Mouse (Mus musculus) frontal cortex, postnatal 14 days (tissue): ENCODE results near the gene Slc6a11.

Experiments used
- DNase-seq, 2 experiments: peaks; one replicate each; pipeline ENCODE4 v3.0.0; 2022; ENCODE audit warnings: low spot score in 2 of 2

Slc6a11 gene

GRCm38 (mm10) chr6:114178141-114178540 lies 47.1 kb downstream of the Slc6a11 start:
- no peak for DNase-seq

DNA sequence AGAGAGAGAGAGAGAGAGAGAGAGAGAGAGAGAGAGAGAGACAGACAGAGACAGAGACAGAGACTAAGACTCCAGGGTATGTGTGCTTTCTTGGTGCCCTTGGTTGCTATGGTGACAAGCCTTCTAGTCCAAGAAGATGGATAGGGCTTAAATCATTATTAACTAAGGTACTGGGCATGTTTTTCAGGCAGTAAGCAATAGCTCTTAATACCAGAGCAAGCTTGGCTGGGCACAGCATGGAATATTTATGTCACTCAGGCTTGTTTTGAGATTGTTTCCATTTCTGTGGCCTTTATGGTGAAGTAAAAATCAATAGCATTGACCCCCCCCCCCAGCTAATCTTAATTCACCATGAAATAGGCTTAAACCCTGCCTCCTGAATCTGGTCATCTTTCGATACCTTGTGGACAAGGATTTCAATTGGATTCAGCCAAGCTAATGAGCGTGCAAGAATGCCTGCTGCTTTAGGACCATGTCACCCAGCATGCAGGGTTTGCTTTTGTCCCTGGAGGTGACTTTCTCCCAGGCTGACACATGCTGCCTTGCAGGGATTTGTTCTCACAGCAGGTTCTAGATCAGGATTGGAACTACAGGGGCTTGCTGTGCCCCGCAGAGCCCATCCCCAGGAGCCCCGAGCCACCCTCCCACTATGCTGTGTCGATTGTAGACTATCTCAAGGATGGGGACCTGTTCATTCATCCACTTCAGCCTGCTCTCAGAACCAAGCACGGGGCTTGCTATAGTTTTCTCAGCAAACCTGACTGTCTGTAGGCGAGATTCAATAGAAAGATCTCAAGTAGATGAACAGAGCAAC lies 51.5 kb downstream of the Slc6a11 start:
- DNase-seq = no peak

DNA sequence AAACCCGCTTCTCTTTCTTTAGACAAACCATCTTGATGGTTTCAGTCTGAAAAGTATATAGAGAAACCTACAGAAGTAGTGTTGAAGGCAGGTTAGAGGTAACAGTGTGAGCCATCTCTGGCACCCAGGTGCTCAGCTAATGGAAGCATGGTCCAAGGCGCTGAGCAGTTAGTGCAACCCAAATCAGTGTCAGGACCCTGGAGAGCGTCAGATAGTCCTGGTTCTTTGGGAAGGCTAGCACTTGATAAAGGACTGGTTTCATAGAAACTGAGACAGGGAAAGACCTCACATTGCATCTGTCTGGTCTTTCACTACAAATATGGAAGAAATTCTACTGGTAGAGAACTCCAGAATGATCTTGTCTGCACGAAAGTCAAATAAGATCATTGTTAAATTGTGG lies 56.1 kb downstream of the Slc6a11 start:
- no peak for DNase-seq

- DNase-seq = peak in 1 of 2 experiments; percentile 27
Observed at GRCm38 (mm10) chr6:114188869-114189268, 57.8 kb downstream of the Slc6a11 start.

GRCm38 (mm10) chr6:114195998-114196397 lies 65.0 kb downstream of the Slc6a11 start:
- no peak for DNase-seq

GRCm38 (mm10) chr6:114199200-114199845 lies 68.3 kb downstream of the Slc6a11 start:
- DNase-seq = no peak

GRCm38 (mm10) chr6:114204557-114204956 lies 73.5 kb downstream of the Slc6a11 start:
- DNase-seq = no peak

GRCm38 (mm10) chr6:114208296-114208695 lies 77.3 kb downstream of the Slc6a11 start:
- no peak for DNase-seq

DNA sequence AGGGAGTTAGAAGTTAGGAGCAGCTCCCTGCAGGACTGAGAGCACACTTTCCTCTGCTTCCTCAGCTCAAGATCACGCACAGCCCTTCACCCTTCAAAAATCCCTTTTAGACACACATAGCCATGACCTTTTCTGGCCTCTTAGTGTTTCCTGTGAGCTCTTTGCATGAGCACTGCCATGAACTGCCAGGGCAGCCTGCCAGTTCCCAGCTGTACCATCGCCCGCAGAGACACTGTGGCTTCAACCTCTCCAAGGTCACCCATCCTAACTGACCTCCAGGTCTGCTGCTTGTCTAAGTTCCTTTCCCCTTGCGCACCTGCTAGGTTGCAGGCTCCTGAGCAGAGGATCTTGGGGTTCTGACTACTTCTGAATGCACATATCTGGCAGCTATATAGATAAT lies 83.4 kb downstream of the Slc6a11 start:
- no peak for DNase-seq

GRCm38 (mm10) chr6:114216741-114217414 lies 85.8 kb downstream of the Slc6a11 start:
- peak; percentile 28 to 51 for DNase-seq

GRCm38 (mm10) chr6:114224399-114224798 lies 93.4 kb downstream of the Slc6a11 start:
- peak in 1 of 2 experiments; percentile 51 for DNase-seq

GRCm38 (mm10) chr6:114227378-114227777 lies 96.3 kb downstream of the Slc6a11 start:
- DNase-seq = no peak

DNA sequence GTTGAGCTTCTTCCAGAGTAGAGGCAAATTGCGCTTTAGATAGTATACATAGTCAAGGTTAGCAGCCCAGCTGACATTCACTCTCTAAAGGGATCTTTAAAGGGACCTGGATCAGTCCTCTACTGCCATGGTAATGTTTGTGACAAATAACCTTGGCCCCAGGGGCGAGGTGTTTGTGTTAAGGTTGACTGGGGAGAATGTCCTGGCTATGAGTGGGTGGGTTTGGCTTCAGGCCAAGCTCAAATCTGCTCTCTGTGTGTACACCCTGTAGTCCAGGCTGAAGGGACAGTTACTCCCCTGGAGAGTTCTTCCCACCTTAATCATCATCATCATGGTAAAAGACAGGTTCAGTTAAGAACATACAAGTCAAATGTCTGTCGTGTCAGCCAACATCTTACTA lies 97.2 kb downstream of the Slc6a11 start:
- DNase-seq = no peak

DNA sequence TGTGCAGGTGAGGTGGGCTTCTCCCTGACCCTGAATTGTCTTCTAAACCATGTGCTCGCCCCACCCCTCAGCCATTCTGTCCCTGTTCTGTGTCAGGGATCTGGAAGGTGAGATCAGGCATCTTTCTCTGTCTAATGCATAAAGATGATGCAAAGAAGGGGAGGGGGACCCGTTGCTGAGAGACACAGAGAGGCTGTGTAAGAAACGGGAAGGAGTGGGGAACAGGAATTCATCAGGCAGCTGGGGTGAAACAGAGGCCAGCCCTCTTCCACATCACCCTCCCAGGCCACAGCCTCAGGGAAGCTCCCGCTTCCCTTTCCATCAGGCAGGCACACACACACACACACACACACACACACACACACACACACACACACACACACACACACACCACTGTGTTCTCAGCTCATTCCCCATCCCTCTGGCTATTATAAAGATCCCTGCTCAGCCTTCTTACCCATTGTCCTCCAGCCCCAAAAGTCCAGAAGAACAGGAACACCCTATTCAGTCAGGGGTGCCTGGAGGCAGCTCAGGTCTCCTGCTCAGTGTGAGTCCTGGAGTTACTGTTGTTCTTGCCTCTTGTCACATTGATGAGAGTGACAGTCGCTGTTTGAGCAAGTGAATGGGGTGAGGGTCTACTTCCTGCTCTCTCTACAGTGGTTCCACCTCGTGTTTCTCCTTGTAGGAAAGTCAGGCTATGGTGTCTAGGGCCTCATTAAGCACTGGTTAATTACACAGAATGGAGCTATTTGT lies 108.0 kb downstream of the Slc6a11 start:
- no peak for DNase-seq

- no peak for DNase-seq
Observed at GRCm38 (mm10) chr6:114245665-114246064, 114.6 kb downstream of the Slc6a11 start.

DNA sequence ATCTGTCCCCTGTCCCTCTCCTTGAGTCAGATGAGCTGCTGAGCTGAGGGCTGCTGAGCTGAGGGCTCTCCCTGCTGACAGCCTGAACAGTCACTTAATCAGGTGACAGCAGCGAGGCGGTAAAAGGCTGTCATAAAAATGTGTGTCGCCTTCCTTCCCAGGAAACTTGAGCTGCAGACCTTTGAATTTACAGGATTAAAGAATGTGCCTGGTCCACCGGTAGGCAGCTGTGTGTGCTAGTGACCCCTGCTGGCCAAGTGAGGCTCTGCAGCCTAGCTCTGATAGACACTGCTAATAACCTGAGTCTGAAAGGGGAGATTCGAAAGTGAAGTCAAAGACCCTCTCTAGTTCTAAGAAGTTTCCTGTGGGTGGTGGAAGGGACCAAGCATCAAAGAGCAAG lies 119.3 kb downstream of the Slc6a11 start:
- DNase-seq = peak; percentile 59 to 81

- peak; percentile 44 to 54 for DNase-seq
Observed at GRCm38 (mm10) chr6:114254927-114255326, 123.9 kb downstream of the Slc6a11 start.

DNA sequence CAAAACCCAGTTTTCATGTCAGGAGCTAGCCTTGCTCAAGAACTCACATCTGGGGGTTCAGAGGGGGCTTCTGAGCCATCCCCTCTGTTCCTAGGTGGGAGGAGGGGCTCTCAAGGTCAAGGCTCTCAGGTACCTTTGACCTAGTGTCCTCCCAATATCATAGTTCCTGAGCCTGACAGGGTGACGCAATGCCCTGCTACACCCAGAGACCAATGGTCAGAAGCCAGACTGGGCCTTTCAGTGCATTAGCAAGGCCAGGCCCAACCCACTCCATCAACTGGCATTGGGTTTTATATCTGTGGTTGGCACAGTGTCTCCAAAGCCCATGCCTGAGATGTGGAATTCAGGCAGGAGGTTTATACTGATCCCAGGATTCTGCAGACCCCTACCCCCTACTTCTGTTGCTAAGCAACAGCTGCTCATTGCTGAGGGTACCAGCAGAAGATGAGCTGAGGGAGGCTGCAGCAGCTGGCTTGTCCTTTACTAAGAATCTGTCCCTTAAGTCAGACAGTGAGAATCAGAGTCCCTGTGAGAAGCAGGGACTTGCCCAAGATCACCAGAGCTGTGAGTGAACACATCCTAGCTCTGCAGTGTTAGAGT lies 126.8 kb downstream of the Slc6a11 start:
- no peak for DNase-seq

GRCm38 (mm10) chr6:114258661-114259193 lies 127.7 kb downstream of the Slc6a11 start:
- DNase-seq = no peak

- no peak for DNase-seq
Observed at GRCm38 (mm10) chr6:114261609-114262008, 130.6 kb downstream of the Slc6a11 start.

GRCm38 (mm10) chr6:114264010-114264409 lies 133.0 kb downstream of the Slc6a11 start:
- no peak for DNase-seq
